Mouse (Mus musculus) CH12F3 (cell line): ENCODE data around the gene Gm3045.

Experiments used
- in situ Hi-C: fragments of 300-500 bp; cut with MboI; formaldehyde crosslinking; loops from 2 replicates; pipeline ENCODE4 v1.14.3; 2020; ENCODE audit warnings: low sequenced_read_pairs

Gene Gm3045

DNA sequence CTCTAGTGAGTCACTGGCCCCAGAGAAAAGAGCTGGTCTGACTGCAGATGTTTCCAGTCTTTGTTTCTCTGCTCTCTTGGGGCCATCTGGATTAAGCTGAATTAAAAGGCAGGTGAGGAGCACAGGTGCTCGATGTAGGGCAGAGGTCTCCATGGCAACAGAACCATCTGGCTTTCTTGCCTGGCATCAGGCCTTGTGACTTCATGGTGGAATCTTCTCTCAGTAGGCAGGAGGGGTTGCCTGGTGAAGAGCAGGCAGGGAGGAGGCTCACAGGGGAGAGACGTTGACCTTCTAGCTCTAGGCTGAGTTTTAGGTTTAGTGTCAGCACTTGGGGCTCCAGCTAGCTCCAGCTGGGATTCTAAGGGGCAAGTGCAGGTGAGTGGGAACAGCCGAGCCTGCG, at the start of gene Gm3045:
Gene Gm3045, plus strand, starts transcription at position 230 of the 400 bp plus-strand sequence.
- in situ Hi-C loops, result no loop called here

DNA sequence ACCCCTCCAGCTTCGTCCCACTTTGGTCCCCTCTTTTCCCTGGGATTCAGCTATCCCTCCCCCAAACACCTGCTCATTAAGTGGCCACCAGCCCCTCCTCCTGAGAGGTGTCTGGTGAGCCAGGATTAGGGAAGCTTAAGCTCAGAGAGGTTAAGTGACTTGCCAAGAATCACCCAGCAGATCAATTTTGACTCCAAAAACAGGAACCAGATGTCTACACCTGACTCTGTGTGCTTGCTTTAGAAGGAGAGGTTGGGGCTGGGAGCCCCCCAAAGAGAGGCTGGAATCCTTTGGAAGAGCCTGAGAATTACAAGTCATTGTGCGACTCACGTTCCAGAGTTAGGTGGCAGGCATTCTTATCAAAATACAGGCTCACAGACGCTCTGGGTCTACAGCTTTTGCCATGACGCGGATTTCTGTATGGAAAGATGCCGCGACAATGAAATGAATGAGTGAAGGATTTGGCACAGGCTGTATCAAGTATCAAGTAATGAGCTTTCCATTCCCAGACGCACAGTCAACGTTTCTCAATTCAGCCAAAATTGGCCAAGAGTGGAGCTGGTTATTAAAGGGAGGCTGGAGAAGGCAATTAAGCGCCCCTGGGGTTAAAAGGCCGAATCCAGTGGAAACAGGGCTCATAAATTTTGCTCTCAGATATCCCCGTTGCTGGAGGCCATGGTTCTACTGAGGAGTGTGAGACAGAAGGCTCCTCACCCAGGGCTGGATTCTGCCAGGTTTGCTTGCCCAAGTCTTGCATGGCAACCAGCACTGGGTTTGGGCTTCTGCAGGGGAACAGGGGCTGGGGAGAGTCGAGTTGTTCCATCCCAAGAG, 45.3 kb upstream of the Gm3045 start:
- in situ Hi-C loops, result no loop called here

DNA sequence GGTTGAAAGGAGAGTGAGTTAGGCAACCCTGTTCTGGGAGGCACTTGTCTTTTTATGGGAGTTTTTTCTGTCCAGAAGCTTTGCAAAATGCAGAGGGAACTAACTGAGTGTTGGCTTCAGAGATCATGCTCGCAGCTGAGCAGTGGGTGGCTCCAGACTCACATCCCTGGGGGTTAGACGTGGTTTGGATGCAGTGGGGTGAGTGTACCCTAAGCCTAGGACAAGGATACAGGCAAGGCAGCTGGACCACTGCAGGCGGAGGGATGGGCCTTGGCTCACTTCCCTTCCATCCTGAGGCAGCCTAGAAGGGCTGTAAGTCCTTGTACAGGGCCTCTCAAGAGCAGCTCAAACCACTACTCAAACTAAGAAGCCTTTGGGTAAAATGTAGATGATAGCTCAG, 43.0 kb upstream of the Gm3045 start:
- in situ Hi-C loops, result no loop called here

DNA sequence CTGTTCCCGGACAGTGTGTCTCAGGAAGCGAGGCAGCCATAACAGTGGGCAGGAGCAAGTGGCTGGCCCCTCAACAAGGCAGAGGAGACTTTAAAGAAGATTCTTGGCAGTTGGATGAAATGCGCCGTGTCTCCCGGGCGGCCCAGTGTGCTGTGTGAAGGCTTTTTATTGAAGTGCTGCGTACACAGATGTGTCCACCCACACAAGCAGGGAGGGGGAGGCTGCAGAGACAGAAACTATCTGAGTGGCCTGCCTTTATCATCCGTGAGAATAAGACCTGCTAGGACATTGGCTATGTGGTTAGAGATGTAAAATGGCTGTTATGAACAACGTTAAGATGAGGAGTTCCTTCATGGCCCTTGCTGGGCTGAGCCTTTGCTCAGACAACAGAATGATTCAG, 40.0 kb upstream of the Gm3045 start:
- in situ Hi-C loops, result no loop called here

DNA sequence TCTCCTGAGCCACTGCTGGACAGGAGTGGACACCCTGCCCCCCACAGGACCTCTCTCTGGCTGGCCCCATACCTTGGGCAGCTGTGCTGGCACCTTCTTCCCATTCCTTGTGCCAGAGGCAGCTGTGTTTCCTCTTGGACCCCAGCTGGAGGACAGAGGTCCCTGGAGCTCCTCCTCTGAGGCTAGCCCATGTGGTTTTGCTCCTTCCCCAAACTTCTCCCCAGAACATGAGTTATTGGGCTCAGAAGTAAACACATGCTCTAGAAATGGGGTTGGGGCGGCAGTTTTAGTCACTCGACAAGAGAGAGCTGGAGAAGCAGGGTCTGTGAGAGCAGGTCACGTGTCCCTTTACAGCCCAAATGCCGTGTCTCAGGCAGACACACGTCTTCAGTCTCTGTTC, 39.0 kb upstream of the Gm3045 start:
- in situ Hi-C loops, result no loop called here

DNA sequence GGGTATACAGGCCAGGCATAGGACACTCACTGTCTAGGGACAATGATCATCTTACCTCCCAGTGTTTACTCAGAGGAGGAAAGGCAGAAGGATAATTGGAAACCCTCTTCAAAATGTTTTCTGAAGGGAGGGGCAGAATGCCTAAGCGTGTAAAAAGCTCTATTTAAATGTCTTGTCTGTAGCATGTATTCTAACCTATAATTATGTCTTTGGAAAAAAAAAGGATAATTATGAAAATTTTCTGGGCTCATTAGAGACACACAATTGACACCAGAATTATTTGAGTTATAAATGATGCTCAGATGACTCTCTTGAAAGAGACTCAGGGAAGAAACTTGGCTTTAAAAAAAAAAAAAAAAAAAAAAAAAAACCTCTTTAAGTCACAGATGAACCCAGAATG, 38.4 kb upstream of the Gm3045 start:
- in situ Hi-C loops, result no loop called here

DNA sequence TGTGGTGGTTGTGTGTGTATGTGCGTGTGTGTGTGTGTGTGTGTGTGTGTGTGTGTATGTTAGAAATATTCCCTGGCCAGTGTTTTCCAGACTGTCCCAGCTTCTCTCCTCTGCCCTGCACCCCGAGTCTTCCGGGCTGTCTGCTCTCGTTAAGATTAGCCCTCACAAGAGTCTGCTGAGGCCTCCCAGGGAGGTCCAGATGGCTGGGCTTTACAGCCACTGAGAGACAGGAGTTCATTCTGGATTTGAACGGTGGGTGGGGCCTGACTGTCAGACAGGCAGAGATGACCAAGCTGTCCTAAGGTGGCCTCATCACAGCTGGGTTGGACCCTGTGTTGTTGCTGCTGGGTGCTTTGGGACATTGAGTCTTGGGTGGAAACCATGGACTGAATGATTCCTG, 28.8 kb upstream of the Gm3045 start:
- in situ Hi-C loops, result no loop called here

DNA sequence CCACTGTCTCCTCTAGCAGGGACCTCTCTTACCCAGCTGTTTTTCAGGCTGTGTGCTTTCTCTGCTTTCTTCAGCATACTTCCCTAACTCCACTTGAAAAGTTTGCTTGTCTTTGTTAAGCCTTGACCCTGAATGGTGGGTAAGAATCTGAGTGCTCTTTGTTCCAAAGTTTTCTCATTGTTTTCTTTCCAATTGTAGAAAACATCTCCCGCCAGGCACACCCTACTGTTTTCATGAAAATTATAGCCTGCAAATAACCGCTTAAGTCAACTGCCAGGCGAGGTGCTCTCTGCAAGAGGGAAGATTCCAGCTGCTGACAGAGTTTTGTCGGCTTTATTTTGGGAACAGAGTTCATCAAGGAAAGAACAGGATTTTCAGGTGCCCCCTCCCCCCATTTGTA, 25.2 kb upstream of the Gm3045 start:
- in situ Hi-C loops, result no loop called here

DNA sequence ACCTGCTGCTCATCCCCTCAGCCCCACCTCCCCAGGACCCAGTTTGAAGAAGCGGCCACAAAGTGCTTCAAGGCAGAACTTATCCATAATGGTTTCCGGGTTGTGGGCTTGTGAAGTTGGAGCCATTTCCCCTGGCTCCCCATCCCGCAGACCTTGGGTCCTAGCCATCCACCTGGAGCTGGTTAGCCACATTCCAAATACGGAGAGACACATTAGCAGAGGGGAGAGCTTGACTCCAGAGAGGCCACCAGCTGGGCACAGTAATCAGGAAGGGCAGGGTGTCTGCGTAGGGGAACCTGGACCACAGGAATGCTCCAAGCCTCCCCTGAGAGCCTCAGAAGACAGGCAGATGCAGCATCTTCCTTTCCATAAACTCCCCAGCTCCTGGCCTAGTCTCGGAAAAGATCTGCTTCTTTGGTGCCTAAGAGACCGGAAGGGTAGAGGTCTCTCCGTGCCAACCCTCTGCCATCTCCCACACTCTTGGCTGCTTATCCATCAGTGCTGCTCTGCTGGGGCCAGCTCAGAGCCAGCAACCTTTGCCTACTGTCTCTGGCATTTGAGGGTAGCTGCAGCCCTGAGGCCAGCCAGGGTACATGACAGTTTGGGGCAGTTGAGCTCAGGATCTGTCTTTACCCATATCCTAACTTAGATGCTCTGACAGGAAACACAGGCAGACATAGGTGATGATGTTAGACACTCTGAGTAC, 22.9 kb upstream of the Gm3045 start:
- in situ Hi-C loops, result no loop called here

DNA sequence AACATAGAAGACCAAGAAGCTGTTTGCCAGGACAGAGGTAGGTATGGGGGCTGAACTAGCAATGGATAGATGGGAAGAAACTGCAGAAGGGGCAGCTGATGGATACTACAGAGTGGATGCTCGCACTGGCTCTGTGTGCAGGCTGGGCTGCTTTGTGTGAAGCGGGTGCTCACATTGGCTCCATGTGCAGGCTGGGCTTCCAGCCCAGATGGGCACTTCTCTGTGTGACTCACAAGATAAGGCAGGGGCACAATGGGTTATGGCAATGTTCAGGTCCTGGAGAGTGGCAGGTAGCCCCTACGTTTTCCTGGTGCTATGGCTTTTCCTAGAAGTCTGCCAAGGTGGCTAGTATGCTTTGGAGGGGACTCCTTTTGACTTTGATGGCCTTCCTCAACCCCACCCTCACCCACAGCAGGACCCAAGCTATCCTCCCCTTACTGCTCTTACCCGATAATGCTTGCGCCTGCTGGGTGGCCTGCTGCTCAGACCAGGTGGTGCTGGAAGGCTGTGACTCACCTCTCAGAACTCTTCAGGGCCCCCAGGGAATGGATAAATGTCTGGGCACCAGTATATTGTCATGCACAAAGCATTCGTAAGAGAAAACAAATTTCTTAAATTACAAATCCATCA, 21.8 kb upstream of the Gm3045 start:
- in situ Hi-C loops, result no loop called here

DNA sequence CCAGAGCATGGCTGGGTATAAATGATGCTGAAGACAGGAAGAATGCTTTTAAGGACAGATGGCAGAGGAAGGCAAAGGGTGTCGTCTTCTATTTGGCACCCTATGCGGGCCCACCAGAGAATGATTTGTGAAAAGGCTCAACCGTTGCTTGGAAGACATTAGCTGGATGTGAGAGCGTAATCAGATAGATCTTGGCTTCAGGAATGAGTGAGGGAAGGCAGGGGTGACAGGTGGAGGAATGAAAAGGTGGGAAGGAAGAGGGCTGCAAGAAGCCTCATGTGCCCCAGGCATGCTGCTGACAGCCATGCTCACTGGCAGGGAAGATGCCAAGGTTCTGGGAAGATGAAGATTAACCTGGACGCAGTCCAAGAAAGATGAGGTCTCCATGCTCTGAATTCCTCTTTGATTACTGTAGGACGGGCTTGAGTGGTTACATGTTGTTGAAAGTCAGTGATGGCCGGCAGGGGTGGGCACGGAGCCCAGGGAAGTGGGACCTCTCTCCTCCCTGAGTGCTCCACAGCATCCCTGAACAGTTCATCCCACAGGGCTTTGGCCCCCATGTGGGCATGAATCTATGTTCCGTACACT, 14.0 kb upstream of the Gm3045 start:
- in situ Hi-C loops, result loop anchor here (10.0 kb wide), 1 partner anchor 218 kb away; no protein-coding TSS in a partner anchor

DNA sequence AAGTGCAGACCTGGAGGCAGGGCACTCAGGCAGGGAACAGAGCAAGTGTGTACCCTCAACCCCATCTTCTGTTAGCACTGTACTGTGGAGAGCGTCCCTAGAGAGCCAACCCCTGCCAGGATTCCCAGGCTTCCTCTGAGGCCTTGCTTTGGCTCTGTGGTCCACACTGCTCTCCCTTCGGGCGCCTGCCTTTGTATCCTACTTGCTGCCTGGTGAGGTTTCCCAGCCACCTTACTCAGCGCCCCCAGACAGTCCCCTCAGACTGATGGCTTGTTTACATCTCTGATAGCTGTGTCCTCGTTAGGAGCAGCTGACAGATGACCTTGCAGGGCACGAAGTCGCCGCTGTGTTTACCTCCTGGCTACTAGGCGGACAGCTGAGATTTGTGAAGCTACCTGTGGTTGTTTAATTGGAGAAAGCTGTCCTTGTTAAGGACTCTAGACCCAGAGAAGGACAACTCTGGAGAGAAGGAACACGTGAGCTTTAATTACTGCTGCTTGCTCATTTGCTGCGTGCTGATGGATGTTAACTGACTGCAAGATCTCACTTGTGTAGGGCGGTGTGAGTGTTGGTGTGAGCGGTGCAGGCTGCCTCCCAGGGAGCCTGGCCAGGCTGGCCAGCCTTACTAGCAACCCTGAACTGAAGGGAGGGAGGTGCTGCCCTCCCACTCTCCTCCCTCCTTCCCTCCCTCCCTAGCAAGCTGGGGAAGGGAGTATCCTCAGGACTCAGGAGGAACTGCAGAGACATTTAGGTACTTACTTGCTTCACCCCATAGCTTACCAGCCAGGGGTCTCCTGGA, 7.5 kb upstream of the Gm3045 start:
- in situ Hi-C loops, result loop anchor here (10.0 kb wide), 1 partner anchor 224 kb away; no protein-coding TSS in a partner anchor

DNA sequence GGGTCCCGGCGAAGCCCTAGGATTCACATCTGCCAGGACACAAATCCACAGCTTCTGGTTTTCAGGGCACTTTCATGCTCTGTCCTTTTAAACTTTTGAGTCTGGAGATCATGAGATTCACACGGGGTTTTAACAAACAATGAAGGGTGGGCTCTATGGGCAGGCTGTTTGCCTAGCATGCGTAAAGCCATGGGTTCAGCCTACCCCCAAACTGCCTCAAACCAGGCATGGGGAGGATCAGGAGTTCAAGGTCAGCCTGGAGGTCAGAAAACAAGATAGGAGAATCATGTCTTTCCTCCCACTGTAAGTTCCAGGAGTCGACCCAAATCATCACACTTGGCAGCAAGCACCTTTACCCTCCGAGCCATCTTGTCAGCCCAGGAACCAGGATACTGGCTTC, 6.9 kb upstream of the Gm3045 start:
- in situ Hi-C loops, result loop anchor here (10.0 kb wide), 1 partner anchor 225 kb away; no protein-coding TSS in a partner anchor

DNA sequence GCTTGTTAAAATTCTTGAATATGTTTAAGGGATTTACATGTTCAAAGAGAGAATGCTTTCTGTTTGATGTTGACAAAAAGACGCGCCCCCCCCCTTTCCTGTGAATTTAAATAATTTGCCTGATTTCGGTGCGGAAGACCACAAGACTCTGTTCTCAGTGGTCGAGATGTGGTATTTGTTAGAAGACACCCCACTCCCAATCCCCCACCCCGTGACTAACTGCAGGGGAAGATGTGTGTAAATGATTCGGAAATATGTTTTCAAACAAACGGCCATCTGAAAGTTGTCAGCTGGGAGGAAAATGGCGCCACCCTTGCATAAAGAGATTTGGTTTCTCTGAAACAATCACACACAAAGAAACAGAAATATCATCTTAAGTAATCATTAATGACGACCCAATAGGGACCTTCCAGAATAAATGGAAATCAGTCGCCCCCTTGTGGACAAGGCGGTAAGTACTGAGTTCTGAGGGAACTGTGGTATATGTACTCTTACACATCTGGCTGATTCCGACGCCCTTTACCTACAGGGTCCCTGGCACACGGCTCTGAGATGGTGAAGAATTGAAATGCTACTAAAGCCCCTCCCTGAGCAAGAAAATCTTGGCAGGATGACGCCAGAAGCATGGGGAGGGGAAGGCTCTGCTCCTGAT, 4.2 kb upstream of the Gm3045 start:
- in situ Hi-C loops, result no loop called here

DNA sequence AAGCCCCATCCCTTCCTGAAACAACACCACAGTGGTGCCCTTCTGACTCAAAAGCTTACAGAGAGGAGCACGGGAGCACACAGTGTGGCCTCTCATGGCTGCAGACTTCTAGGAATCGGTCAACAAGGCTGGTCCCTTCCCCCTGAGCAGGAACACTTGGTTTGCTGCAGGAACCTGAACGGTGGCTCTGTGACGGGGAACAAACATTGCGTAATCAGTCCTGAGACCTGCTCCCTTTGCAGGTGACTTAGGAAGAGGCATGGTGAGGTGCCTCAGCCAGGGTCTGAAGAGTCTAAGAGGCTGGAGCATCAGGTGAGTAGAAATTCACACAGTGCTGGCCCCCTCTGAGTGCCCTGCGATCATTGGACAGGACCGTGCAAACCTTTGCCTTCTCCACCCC, 463 bp upstream of the Gm3045 start:
- in situ Hi-C loops, result no loop called here

DNA sequence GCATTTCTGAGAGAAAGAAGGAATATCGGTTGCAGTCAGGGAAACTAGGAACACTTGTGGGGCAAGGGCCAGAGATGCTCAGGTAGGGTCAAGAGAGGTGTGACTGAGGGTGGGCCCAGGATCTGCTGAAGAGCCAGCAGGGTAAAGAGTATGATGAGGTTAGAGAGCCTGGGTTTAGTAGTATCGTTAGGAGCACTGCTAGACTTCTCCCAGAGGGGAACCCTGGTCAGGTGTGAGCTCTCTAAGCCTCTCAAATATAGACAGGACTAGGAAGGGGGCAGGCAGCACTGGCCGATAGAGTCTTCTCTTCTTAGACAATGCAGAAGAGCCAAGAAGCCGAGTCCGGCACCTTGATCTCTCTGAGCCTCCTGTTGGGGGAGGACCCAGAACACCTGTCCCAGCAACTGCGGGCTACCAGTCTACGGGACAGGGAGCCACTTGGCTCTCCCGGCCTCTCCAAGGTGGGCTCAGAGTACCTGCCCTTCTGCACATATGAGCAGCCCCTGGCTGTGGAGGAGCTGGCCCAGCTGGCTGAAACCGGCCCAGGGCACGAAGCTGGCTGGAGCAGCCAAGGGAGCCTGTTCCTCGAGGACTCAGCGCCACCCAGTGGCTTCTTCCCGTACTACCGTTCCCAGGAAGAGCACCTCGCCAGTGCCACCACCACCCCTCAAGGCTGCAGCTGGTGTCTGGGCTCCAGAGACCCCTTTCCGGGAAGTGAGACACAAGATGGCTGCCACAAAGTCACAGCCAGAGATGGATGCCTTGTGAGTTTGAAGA, 2.5 kb downstream of the Gm3045 start:
- in situ Hi-C loops, result no loop called here

DNA sequence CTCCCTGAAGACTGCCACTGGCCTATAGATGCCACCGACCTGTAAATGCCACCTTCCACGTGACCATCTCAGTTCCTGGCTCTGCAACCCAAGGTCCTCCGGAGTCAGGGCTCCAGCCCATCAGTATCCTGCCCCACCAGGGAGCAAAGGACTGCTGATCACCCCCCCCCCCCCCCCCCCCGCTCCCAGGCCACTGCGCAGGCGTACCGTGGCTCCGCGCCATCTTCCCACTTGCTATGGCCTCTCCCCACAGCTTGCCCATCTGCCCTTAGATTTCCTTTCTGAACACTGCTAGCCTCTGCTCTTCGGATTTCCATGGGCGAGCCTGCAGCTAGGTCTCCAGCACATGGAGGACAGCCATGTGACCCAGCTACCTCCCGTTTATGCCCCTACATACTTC, 6.1 kb downstream of the Gm3045 start:
- in situ Hi-C loops, result loop anchor here (5.0 kb wide), 1 partner anchor 160 kb away; no protein-coding TSS in a partner anchor

DNA sequence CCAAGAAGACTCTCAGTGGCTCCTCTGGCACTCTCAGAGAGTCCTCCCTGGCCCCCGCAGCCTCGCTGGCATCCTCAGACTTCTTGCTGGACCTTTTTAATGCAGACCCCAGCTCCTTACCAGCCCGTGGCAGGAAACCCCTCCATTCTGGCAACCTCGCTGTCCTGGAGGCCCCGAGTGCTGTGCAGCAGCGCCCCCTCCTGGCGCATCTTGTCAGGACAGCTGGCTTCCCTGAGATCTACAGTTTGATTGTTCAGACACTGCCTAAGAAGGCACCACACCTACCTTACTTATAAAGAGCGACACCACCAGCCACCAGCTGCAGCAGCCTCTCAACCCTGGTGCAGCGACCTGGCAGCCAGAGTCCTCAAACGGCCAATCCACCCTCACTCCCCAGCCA, 7.1 kb downstream of the Gm3045 start:
- in situ Hi-C loops, result loop anchor here (5.0 kb wide), 1 partner anchor 161 kb away; no protein-coding TSS in a partner anchor

DNA sequence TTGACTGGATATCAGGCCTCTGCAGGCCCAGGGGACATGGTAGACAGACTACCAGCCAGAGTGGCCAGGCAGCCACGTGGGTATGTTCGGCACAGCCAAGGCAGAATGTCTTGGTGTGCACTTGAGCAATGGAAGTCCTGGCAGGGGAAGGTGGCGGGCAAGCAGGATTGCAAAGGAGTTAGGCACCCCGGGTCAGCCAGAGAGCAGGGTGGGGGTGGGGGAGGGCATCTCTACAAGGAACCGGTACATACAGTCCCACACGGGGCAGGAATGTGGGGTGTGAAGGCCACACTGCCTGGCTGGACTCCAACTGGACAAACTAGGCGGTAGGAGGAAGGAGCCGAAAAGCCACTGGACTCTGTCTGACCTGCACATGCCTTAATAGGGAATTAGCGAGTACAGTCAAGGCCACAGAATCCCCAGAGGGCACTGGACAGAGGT, 7.9 kb downstream of the Gm3045 start:
- in situ Hi-C loops, result loop anchor here (5.0 kb wide), 1 partner anchor 162 kb away; no protein-coding TSS in a partner anchor
